Mouse (Mus musculus): ENCODE measurements at regions not wholly inside any gene's neighbourhood (a gene's known extent, or its start where the extent isn't known, plus 50 kb on each side); places are given as distances from the start of the nearest gene placed in this dataset.

DNA sequence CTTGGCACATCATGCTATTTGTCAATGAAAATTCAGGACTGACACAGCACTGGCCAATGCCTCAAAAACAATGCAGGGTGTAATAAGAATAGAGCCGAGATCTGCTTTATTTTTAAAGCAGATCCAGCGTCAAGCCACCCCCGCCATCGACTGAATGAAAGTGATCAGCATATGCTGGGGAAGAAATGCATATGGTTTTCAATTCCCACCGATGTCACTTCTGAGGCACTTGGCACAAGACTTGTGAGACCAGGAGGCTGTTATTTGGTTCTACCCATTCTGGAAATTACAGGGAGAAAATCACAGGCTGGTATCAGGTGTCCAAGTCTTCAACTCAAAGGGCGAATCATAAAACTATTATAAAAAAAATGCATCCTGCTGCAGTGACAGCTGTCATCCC is 689.3 kb upstream of the Pou3f3 start:
- peak; percentile 55 for DNase-seq (ENCODE audit: low read depth, low spot score)

DNA sequence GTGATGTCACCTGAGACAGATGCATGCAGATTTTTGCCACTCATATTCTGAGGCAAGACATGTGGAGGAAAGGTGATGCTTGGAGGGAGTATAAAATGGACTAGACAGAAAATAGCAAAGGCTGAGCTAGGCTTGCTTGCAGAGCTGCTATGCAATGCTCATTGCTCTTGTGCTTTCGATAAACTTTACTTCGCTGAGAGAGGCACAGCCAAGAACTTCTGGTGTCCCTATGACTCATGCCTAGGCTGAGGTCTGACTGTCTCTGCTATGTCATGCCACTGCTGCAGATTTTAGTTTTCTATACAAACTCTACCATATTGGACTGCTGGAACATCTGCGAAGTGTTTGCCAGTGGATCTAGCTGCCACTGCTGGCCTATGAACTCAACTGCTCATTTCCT is 687.5 kb upstream of the Pou3f3 start:
- DNase-seq (ENCODE audit: low read depth, low spot score), result no peak

DNA sequence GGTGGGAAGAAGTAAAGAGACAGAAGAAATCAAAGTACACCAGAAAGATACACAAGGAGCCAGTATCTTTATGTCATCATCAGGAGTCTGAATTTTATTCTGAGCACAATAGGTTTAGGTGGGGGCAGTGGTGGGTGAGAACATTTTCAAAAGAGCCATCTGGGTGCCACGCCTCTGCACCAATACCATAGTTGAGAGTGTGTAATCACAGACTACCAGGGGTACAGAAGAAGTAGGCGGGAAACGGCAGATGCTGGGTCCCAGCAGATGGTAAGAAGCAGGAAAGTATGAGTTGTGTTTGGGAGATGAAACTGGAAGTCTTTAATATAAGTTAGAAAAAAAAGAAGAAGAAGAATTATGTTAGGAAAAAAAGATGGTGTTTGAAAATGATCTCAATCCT is 682.7 kb upstream of the Pou3f3 start:
- peak; percentile 93 for DNase-seq (ENCODE audit: low read depth, low spot score)

DNA sequence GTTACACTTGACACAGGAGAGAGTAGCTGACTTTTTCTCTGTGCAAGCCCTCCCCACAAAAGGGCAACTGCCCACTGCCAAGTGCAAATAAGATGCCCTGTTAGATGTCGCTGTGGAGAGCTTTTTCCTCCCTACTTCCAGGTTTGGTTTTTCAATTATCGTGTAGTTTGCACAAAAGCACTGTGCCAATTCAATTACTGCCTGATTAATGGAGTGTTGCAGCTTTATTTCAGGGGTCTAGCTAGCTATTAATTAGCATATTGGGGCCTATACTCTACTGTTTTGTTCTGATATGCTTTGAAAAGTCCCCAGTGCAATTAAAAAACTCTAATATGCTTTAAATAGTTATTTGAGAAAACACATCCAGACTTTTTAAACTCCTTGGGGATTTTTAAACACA is 676.6 kb upstream of the Pou3f3 start:
- no peak for DNase-seq (ENCODE audit: low read depth, low spot score)

DNA sequence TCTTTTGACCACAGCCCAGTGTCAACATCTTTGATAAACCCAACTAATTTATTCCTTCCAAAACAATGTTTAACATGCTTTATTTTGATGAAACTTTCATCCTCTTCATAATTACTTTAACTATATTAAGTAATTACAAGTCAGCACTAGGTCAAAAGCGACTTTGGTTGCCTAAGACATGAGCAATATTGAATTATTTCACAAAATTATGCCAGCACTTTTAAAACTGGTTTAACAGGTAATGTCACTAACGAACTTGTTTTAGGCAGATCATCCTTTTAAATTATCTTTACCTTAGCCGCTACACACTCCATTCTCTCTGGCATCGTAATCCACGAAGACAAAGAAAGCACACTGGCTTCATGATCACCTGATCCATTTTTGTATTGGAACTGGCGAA is 669.8 kb upstream of the Pou3f3 start:
- no peak for DNase-seq (ENCODE audit: low read depth, low spot score)

DNA sequence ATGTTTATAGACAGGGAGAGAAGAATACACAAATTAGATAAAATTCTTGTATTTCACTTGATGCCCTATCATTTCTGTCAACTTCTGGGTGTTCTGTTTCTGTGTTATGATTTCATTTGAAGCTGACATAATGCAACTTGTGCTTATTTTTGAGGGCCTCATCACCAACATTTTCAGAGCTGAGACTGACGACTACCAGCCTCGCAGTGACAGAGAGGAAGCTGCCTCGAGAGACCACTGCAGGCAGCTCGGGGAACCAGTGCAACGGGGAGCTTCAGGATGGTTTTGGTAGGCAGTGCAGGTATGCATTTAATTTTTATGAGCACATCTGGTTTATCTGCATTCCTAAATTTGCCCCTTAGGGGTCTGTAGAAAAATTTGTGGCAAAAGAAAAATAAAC is 669.1 kb upstream of the Pou3f3 start:
- no peak for DNase-seq (ENCODE audit: low read depth, low spot score)

DNA sequence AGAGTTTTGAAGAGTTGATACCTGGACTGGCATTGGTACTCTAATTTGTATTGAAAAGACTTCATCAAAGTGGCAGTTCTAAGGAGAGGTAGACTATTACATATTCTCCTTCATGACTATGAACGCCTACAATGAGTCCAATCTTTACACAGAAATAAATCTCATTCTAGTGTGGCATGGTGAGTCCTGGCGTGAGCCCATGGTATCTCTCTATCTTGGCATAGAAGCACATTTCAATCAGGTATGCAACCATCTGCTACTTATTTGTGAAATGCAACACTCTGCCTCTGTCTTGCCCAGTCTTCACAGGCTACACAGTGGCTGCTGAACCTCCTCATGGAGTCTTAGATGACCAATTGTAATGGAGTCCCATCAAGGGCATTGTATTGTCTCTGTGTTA is 661.8 kb upstream of the Pou3f3 start:
- DNase-seq (ENCODE audit: low read depth, low spot score), result no peak

DNA sequence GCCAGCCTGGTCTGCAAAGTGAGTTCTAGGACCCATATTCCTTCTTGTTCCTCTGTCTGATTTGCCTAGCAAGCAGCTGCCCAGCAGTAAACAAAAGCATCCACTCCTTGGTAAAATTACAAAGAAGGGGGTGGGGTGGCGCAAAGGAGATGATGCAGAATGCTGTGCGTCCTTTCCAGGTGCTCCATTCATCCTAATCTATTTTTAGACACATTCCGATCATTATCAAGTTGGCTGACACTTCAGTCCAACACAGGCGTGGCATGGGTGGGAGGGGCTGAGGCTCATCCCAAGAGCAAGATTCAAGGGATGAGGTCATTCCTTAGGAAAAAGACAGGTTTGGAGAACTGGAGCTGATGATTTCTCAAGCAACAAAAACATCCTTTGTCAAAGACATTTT is 660.2 kb upstream of the Pou3f3 start:
- DNase-seq (ENCODE audit: low read depth, low spot score), result peak; percentile 6

DNA sequence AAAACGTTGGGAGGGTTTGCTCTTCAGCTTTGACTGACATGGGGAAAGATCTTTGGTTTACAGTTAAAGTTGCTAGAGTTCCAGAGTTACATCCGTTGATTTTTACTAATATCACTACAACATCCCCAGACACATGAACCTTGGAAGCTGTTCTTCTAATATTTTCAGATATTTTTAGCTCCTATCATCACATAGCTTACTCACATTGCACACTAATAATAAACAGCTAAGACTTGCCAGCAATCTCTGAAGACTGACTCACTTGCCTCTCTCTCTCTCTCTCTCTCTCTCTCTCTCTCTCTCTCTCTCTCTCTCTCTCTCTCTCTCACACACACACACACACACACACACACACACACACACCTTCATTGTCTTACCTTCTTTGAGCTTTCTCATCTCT is 654.0 kb upstream of the Pou3f3 start:
- DNase-seq (ENCODE audit: low read depth, low spot score), result peak; percentile 2

DNA sequence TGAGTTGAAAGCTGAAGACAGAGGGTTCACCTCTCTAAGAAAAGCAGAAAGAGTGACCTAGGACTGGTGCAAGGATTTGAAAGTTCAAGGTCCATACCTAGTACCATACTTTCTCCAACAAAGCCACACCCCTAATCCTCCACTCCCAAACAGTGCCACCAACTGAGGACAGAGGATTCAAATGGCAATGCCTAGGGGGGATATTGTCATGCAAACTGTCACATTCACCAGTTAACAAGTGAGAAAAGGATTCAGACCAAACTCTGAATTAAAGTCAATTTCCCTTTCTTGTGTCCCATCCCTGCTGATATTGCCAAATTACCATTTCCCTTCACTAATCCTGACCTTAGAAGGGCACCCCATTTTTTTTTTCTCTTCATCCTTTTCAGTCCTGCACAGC is 637.1 kb upstream of the Pou3f3 start:
- DNase-seq (ENCODE audit: low read depth, low spot score), result no peak

DNA sequence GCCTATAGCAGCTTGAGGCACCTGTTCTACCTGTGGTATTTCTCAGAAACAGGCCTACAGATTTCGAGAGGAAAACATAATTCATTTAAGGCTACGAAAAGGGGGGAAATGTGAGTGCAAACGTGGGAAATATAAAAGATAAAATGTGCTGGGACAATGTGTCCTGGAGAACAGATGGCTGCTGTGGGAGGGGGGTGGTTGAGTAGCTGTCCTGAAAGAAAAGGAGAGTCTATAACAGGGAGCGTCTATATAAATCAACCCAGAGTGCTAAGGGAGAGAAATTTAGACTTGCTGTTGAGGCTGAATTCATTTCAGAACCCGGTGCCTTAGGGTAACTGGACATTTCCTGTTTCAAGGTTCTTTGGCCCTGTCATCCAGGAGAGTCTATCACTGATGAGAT is 625.5 kb upstream of the Pou3f3 start:
- DNase-seq (ENCODE audit: low read depth, low spot score), result peak; percentile 56

DNA sequence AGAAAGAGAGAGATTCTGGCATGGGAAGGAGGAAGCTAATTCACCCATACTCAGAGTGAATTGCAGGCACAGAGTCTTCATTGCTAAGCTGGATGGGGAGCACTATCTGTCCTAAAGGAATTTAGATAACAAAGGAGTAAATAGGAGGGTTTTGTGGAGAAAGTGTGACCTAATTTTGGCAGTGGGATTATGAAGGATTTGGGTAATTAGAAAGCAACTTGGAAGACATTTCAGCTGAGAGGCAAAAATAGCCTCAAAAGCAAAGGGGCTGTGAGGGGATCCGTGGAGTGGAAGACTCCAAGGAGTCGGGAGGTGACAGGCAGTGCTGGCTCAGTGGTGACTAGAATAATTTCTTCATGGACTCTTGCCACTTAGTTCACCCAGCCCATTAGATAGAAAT is 599.5 kb upstream of the Pou3f3 start:
- DNase-seq (ENCODE audit: low read depth, low spot score), result no peak

DNA sequence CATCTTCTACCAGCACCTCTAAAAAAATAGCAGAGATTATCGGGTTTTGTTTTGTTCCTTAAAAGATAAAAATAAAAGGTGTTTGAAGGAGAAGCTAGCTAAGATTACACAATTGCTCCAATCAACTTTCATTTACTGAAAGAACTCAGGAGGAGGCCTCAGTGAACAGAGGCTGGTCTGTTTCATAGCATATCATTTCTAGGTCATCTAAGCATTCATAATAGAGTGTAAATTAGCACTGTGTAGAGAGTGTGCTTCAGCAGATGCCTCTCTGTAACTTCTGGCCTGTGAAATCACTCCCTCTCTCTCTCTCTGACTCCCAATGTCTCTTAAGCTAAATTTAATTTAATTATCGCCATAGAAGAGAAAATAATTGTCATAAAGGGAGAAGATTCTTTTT is 597.0 kb upstream of the Pou3f3 start:
- peak; percentile 8 for DNase-seq (ENCODE audit: low read depth, low spot score)

DNA sequence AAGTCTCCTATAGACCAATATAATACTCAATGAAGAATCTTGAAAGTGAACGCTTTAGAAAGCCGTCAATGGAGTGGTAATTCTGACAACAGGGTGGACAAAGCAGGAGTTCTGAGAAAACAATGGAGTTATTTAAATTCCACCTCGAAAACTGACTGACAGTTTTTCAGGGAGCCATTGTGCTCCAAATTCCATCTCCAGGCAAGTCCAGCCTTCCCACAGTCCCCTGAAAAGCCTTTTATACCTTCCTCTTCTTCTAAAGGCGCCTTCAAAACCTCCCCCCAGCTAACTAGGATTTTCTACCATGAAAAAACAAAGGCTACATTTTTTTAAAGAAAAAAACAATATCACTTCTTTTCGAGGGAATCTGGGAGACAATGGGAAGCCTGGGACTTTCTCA is 588.0 kb upstream of the Pou3f3 start:
- no peak for DNase-seq (ENCODE audit: low read depth, low spot score)

DNA sequence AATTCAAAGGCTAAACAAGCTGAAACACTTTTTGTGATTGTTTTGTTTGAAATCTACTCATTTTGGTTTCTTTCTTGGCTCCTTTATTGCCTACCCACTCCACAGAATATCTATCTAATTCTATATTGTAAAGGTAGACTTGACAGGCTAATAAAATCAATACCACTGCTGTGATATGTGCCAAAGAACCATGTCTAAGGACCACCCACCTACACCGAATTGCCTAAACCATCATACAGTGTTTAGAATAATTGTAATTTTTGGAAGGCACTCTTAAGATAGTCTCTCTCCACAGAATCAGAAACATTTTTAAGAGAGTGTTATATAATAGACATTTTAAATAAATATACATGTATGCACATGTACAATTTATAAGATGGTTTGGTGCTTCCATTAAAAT is 587.6 kb upstream of the Pou3f3 start:
- no peak for DNase-seq (ENCODE audit: low read depth, low spot score)

DNA sequence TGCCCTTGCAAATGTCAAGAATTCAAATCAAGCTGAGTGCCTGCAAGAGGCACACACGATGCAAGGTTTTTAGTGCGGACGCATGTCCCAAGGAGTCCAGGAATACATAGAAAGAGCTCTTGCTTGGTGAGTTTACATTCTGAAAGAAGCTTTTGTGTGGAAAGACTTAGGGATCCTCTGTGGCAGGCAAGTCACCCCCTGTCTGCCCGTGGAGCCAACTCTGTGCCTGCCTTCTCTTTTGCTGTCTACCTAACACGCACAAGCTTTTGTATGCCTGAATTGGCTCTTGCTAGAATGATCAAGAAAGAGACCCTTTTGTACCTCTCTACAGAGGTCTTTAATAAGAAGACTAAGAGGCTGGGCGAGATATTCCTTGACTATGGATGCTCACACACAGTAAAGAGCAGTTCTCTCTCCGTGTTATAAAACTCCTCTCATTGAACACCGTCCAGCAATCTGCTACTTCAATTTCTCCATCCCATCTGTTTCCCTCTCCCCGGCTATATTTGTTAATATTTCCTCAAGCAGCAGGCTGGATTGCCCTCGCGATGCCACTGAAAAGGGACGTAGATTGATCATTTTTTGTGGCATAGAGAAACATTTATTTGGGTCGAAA is 543.3 kb upstream of the Pou3f3 start:
- DNase-seq (ENCODE audit: low read depth, low spot score), result peak; percentile 15

DNA sequence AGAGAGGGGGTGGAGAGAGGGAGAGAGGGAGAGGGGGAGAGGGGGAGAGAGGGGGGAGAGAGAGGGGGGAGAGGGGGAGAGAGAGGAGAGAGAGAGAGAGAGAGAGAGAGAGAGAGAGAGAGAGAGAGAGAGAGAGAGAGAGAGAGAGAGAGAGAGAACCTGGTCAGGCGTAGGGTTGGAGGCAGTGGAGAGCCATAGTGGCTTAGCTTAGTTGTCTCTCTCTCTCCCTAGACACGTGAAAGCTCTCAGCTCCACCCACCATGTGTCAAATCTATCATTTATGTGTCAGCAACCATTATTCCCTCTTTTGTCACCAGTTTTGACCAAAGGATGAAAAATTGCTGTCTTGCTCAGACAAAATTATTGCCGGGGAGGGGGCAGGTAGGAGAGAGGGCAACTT is 542.7 kb upstream of the Pou3f3 start:
- DNase-seq (ENCODE audit: low read depth, low spot score), result no peak

DNA sequence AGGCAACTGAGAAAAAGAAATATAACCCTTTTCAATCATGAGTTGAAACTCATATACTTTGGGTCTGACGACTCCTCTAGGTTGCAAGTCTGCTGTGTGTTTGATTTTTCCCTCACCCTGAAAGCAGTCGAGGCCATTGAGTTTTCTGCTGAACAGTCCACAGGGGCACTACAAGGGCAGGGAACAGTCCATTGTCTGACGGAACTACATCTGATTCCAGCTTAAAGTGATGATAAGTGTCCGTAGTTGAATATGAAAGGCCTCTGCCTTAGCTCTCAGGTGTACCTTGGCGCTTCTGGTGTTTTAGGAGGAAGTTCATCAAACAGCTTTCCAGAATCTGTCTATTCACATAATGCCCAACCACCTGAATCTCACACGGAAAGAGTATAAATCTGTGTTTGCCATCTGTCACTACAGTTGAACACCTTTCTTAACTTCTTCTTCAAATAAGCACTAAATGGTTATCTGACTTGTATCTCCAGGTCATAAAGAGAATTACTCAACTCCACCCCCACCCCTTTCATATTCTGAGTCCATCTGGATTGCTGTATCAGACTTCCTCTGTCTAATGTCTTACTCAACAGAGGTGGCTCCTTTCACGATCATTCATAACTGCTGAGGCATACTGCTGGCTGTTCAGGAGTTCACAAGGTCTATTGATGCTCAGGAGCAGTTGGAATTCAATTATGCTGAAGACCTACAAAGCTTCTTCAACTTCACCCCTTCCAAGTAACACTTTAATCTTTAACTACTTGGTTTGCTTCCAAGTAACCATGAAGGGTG is 527.6 kb upstream of the Pou3f3 start:
- no peak for DNase-seq (ENCODE audit: low read depth, low spot score)

DNA sequence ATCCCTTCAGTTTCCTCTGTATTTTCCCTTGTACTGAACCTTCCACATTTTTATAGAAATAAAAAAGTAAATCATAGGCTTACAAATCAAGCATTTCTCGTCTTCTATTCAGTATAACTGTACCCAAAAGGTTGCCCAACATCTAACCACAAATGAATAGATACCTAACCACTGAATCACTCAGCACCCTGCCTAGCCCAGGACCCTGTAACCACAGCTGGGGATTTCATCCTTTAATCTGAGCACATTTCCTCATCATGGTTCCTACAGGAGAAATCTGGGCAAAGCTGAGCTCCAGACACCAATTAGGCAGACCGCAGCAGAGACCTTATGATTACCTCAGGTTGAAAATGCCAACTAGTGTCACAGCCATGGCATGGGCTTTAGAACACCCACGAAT is 526.1 kb upstream of the Pou3f3 start:
- no peak for DNase-seq (ENCODE audit: low read depth, low spot score)

DNA sequence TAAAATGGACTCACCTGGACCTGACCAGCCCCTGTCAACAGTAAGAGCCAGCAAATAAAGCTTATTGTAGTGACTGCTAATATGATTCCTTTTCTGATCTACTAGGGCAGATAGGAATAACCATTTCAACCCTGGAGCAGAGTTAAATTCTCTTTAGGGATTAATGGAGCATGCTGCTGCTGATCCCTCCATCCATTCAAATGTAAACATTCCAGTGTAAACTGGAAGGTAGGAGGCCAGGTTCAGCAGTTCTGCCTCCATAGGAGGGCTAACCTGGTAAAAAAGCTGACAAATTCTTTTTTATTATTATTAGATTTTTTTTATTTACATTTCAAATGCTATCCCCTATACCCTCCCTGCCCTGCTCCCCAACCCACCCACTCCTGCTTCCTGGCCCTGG is 509.3 kb upstream of the Pou3f3 start:
- no peak for DNase-seq (ENCODE audit: low read depth, low spot score)

DNA sequence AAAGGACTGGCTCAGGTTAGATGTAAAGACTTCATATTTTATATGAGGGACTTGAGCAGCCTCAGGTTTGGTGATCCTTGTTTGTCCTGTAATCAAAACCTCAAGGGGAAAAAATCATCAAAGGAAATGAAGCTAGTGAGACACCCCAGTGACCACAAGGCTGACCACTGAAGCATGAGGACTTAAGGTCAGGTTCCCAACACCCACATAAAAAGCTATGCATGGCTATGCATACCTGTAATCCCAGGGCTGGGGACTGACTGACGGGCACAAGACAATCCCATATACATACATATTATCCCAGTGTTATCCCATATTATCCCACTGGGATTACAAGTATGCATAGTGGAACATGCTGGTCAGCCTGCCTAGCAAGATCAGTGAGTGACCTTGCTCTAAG is 467.5 kb upstream of the Pou3f3 start:
- no peak for DNase-seq (ENCODE audit: low read depth, low spot score)

DNA sequence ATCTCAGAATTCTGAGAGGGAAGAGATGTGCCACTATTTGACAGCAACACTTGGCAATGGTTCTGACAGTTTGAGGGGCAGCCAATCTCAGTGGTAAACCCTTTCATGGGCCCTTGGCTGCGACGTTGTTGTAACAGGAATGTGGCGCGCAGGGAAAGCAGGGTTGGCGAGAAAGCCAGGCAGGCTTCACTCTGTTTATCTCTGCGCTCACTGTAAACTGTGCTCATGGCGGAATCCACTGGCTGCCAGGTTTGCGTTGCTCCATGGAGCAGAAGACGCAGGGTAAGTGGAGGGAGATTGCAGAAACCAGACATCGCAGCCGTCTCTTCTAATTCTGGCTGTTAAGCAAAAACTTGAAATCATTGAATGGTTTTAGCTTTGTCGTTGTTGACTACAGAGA is 465.9 kb upstream of the Pou3f3 start:
- no peak for DNase-seq (ENCODE audit: low read depth, low spot score)

DNA sequence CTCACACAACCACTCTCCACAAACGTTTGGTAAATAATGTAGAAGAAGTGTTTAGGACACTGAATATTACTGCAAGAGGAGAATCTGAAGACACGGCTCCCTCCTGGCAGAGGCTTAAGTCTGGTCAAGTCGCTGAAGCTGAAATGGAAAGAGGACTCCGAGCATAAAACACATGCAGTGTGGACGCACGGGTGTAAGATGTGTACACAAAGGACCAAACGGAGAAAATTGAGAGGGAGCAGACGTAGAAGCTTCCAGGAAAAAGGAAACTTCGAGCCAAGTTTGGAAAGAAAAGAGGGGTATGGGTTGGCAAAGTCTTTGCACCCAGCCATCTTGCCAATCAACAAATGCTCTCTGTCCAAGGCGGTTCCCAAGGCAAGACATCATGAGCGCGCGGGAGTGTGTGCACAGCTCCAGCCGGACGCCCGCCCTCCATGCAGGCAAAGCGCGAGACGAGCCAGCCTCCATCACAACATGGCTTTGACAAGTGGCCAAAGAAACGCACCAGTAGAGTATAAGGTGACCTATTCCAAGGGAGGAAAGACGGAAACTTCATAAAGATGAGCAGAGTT is 465.0 kb upstream of the Pou3f3 start:
- DNase-seq (ENCODE audit: low read depth, low spot score), result no peak
